Mouse (Mus musculus) T-cell, adult 66 days (primary cell): ENCODE measurements around the gene Mcts2. TPM values are rescaled to one million over a fixed set of nuclear protein-coding genes. Genes with fewer than 3 reads are reported as not detected.

Experiments used
- total RNA-seq, 2 experiments: library from RNA; stranded (reverse); gene quantifications; 3 replicates in 1 of 2; 4 replicates in 1 of 2; pipeline ENCODE4 v1.2.4; 2023

The Mcts2 gene
- 10 to 100 TPM; 37.7 to 40.0 TPM for total RNA-seq

GRCm38 (mm10) chr2:152686806-152687267 lies at the start of gene Mcts2:
Gene Mcts2, plus strand, starts transcription at chr2:152687035.

GRCm38 (mm10) chr2:152669256-152669638 lies 17.6 kb upstream of the Mcts2 start, which contains the start of gene H13:
Gene H13, plus strand, starts transcription at chr2:152669461.

GRCm38 (mm10) chr2:152736090-152736601 lies 49.3 kb downstream of the Mcts2 start, which contains the start of gene Id1:
Gene Id1, plus strand, starts transcription at chr2:152736251.

Other genes with a start within 250 kb of the Mcts2 start
- not detected for gene Defb23, start 222.4 kb upstream of the Mcts2 start, total RNA-seq
- not detected for gene Defb20, start 210.0 kb upstream of the Mcts2 start, total RNA-seq
- not detected for gene Defb22, start 196.9 kb upstream of the Mcts2 start, total RNA-seq
- gene Defb26, start 175.3 kb upstream of the Mcts2 start, total RNA-seq: not detected
- not detected for gene Defb28, start 168.8 kb upstream of the Mcts2 start, total RNA-seq
- gene Defb29, start 146.9 kb upstream of the Mcts2 start, total RNA-seq: not detected
- gene Gm17416, start 117.7 kb upstream of the Mcts2 start, total RNA-seq: not detected
- not detected for gene Defb21, start 114.3 kb upstream of the Mcts2 start, total RNA-seq
- gene Defb19, start 106.7 kb upstream of the Mcts2 start, total RNA-seq: not detected
- gene Defb45, start 87.6 kb upstream of the Mcts2 start, total RNA-seq: not detected
- gene Defb36, start 82.7 kb upstream of the Mcts2 start, total RNA-seq: not detected
- gene Defb25, start 64.0 kb upstream of the Mcts2 start, total RNA-seq: not detected
- gene Rem1, start 60.1 kb upstream of the Mcts2 start, total RNA-seq: not detected
- gene H13, start 17.6 kb upstream of the Mcts2 start, total RNA-seq: 100 to 1,000 TPM; 161 to 185 TPM
- 1 to 10 TPM; 1.2 to 4.1 TPM for gene Id1, start 49.2 kb downstream of the Mcts2 start, total RNA-seq
- not detected for gene Cox4i2, start 67.1 kb downstream of the Mcts2 start, total RNA-seq
- gene Bcl2l1, start 144.7 kb downstream of the Mcts2 start, total RNA-seq: 10 to 100 TPM; 24.9 to 30.8 TPM
- 1 to 10 TPM; 2.6 to 3.5 TPM for gene Tpx2, start 160.9 kb downstream of the Mcts2 start, total RNA-seq
- not detected for gene Mylk2, start 224.3 kb downstream of the Mcts2 start, total RNA-seq
- not detected for gene Foxs1, start 246.2 kb downstream of the Mcts2 start, total RNA-seq